Mouse (Mus musculus): ENCODE results near the gene Mtx2. TPM values are rescaled to one million over a fixed set of nuclear protein-coding genes. Genes with fewer than 3 reads are reported as not detected.

The Mtx2 gene
- polyA plus RNA-seq (2015; fragmentation: Nextera tagmentation; extraction: Ambion mirVana), result 155 and 158 TPM in 2 replicates

DNA sequence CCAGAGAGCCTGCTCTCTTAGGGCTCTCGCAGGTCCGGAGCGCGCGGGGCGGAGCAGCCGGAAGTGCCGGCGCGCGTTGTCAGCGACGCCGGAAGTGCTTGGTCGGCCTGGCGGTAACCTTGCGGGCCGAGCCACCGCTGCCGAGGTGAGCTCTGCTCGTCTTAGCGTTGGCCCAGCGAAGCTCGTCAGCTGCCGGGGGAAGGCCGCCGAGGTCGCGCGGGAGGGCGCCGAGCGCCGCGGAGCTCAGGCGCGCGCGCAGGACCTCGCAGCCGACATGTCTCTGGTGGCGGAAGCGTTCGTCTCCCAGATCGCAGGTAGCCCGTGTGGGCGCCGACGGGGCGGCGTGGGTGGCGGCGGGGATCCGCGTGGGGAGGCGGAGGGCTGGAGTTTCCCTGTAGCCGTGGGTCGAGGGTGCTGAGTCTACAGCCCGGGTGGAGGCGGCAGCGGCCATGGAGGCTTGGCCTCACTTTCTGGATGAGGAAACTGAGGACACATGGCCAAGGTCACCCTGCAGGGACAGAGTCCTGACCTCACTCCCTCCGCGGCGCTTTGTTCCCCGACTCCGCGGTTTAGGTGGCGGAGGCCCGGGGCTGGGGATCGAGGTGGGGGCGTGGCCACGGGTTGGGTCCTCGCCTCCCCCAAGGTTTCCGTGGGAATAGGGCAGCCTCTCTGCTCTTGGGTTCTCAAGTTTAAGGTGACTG lies at the start of gene Mtx2:
Gene Mtx2 (plus strand): TSS at position 74 of the 701 bp plus-strand sequence.
- 0% methylated on average over 64 of the region's 74 CpGs for WGBS
- Histone ChIP-seq H3K27ac (ENCODE audit: low read length) (peak within 1 kb of the TSS; percentile 84), H3K27me3 (ENCODE audit: control insufficient read depth, insufficient read depth, low read depth, low read length) (no peaks in the 10 kb centered on the region), H3K4me3 (ENCODE audit: low read depth, low read length) (peak within 1 kb of the TSS; percentile 96), H3K9me3 (replicated peaks; ENCODE audit: control insufficient read depth, low read length, poor library complexity, severe bottlenecking) (no peaks in the 10 kb centered on the region), H3K4me1 (ENCODE audit: control insufficient read depth, insufficient read depth, low read length) (peaks cover 4% of the 10 kb centered on the region; the same call in 1 of the 2 replicates), H3K36me3 (ENCODE audit: control insufficient read depth, insufficient read depth, low read length) (no peaks in the 10 kb centered on the region), H3K4me2 (ENCODE audit: low read length) (peak within 1 kb of the TSS; percentile 78), H3K9ac (ENCODE audit: low read depth, low read length) (peak within 1 kb of the TSS; percentile 87)
- ATAC-seq, result peak; percentile 97

DNA sequence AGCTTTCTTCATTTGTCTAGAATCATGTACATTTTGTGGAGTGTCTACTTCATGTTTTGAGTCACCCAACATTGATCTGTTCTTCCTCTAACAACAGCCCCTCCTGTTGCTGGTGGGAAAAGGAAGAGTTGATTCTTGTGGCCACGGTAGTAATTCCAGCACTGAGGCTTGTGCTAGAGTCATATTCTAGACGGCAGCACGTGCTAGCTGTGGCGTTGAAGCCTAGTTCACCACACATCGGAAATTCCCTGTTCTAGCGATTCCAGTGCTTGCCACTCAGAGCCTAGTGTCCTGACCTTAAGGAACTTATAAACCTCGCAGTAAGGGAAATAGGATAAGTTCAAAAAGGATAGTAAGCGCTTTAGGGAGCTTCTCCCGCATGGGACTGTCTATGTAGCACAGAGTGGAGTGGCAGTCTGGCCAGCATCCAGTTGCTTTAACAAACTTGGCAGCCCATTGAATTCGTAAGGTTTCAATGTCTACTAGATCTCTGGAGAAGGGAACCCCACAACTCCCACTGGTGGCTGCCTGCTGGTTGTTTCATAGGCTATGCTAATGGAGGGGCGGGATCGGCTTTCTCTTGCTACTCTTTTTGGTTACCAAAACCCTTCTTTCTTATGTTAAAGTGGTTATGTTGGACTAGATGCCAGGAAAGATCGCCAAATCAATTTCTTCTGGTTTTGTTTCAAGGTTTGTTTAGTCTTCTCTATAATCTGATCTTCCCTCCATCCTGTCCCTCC lies 47.9 kb upstream of the Mtx2 start:
- no peaks in the 10 kb centered on the region for H3K27me3 ChIP-seq (ENCODE audit: control insufficient read depth, insufficient read depth, low read depth, low read length)
- H3K4me1 ChIP-seq (ENCODE audit: control insufficient read depth, insufficient read depth, low read length), result no peaks in the 10 kb centered on the region
- H3K27ac ChIP-seq (ENCODE audit: low read length), result no peak overlapping the region
- H3K36me3 ChIP-seq (ENCODE audit: control insufficient read depth, insufficient read depth, low read length), result no peaks in the 10 kb centered on the region
- no peak overlapping the region for H3K9ac ChIP-seq (ENCODE audit: low read depth, low read length)
- no peak for ATAC-seq
- no peaks in the 10 kb centered on the region for H3K9me3 ChIP-seq (replicated peaks; ENCODE audit: control insufficient read depth, low read length, poor library complexity, severe bottlenecking)
- 74% methylated on average over 13 of the region's 13 CpGs for WGBS
- no peak overlapping the region for H3K4me2 ChIP-seq (ENCODE audit: low read length)
- H3K4me3 ChIP-seq (ENCODE audit: low read depth, low read length), result no peak overlapping the region

DNA sequence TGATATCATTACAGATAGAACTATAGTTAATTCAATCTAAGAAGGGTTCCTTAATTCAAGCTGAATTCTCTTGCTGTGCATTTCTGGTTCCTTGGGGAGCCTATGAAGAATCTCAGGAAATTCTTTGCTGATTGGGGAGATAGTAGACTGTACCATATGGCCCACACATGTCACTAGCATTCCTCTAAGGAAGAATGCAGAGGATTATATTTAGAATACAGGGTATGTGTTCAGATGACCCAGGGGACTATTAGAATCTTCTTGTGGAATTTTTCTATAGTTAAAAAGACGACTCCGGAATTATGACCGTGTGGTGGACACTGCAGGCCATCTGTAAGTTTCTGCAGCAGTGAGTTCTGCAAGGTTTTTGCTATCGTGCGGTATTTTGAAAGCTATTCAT lies 44.2 kb upstream of the Mtx2 start:
- H3K9ac ChIP-seq (ENCODE audit: low read depth, low read length), result no peak overlapping the region
- no peak overlapping the region for H3K27ac ChIP-seq (ENCODE audit: low read length)
- no peaks in the 10 kb centered on the region for H3K36me3 ChIP-seq (ENCODE audit: control insufficient read depth, insufficient read depth, low read length)
- WGBS, result 93% methylated on average over 5 of the region's 5 CpGs
- no peak overlapping the region for H3K4me3 ChIP-seq (ENCODE audit: low read depth, low read length)
- H3K4me2 ChIP-seq (ENCODE audit: low read length), result no peak overlapping the region
- ATAC-seq, result no peak
- no peaks in the 10 kb centered on the region for H3K4me1 ChIP-seq (ENCODE audit: control insufficient read depth, insufficient read depth, low read length)
- H3K27me3 ChIP-seq (ENCODE audit: control insufficient read depth, insufficient read depth, low read depth, low read length), result no peaks in the 10 kb centered on the region
- H3K9me3 ChIP-seq (replicated peaks; ENCODE audit: control insufficient read depth, low read length, poor library complexity, severe bottlenecking), result no peaks in the 10 kb centered on the region

DNA sequence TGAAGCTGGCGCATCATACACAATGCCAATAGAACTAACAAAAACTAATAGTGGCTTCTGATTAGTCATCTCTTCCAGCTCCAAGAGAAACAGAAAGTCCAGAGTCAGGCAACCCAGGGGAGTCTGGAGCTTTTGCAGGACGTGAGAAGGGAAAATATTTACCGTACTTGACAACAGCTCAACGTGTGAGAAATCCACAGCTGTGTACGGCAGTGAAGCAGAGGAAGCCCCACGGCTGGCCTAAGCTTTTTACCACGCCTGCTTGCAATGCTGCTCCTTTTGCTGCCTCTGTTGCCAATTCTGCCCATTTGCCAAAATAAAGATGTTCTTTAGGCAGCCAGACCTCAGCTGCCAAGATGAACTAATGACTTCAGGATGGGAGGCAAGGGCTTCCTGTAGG lies 30.1 kb upstream of the Mtx2 start:
- no peaks in the 10 kb centered on the region for H3K9me3 ChIP-seq (replicated peaks; ENCODE audit: control insufficient read depth, low read length, poor library complexity, severe bottlenecking)
- no peaks in the 10 kb centered on the region for H3K27me3 ChIP-seq (ENCODE audit: control insufficient read depth, insufficient read depth, low read depth, low read length)
- no peak overlapping the region for H3K27ac ChIP-seq (ENCODE audit: low read length)
- no peak overlapping the region for H3K4me3 ChIP-seq (ENCODE audit: low read depth, low read length)
- 67% methylated on average over 7 of the region's 7 CpGs for WGBS
- H3K36me3 ChIP-seq (ENCODE audit: control insufficient read depth, insufficient read depth, low read length), result no peaks in the 10 kb centered on the region
- no peak overlapping the region for H3K4me2 ChIP-seq (ENCODE audit: low read length)
- H3K4me1 ChIP-seq (ENCODE audit: control insufficient read depth, insufficient read depth, low read length), result no peaks in the 10 kb centered on the region
- no peak overlapping the region for H3K9ac ChIP-seq (ENCODE audit: low read depth, low read length)
- no peak for ATAC-seq

DNA sequence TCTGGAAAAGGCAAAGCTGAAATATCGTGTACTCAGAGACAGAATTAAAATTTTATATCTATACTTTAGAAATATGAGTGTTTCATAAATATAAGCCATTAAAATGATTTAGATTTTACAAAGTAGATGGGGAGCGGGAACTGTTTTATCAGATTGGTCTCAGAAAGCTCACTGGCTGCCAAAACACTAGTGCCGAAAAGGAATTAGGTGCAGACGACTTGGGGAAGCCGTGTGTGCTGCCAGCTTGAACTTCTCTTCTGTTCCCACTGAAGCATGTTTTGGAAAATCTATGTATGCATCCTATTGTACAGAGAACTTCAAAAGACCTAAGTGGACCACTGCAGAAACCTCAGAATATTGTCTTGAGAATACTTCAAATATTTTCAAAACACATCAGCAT lies 17.2 kb upstream of the Mtx2 start:
- no peaks in the 10 kb centered on the region for H3K4me1 ChIP-seq (ENCODE audit: control insufficient read depth, insufficient read depth, low read length)
- ATAC-seq, result no peak
- no peaks in the 10 kb centered on the region for H3K36me3 ChIP-seq (ENCODE audit: control insufficient read depth, insufficient read depth, low read length)
- no peaks in the 10 kb centered on the region for H3K9me3 ChIP-seq (replicated peaks; ENCODE audit: control insufficient read depth, low read length, poor library complexity, severe bottlenecking)
- no peak overlapping the region for H3K4me3 ChIP-seq (ENCODE audit: low read depth, low read length)
- H3K27ac ChIP-seq (ENCODE audit: low read length), result no peak overlapping the region
- H3K4me2 ChIP-seq (ENCODE audit: low read length), result no peak overlapping the region
- WGBS, result 84% methylated on average over 5 of the region's 5 CpGs
- H3K27me3 ChIP-seq (ENCODE audit: control insufficient read depth, insufficient read depth, low read depth, low read length), result no peaks in the 10 kb centered on the region
- H3K9ac ChIP-seq (ENCODE audit: low read depth, low read length), result no peak overlapping the region

DNA sequence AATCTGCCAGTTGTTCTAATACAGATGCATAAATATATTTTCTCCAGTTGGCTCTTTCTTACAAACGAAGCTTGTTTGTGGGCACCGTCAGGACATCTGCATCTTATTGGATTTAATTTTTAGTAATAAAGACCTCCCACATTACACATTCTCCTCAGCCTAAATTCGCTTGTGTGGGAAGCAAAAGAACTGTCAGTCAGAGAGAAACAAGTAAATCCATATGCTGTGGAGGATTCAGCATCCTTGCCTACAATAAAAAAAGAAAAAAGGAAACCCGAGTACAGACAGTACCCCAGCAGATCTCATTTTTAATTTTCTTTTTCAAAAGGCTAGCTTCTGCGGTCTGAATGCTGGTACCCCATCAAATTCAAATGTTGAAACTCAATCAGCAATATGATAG lies 2.9 kb upstream of the Mtx2 start:
- H3K9me3 ChIP-seq (replicated peaks; ENCODE audit: control insufficient read depth, low read length, poor library complexity, severe bottlenecking), result no peaks in the 10 kb centered on the region
- H3K27ac ChIP-seq (ENCODE audit: low read length), result no peak overlapping the region
- no peaks in the 10 kb centered on the region for H3K36me3 ChIP-seq (ENCODE audit: control insufficient read depth, insufficient read depth, low read length)
- 81% methylated on average over 5 of the region's 5 CpGs for WGBS
- no peak overlapping the region for H3K4me2 ChIP-seq (ENCODE audit: low read length)
- no peak overlapping the region for H3K4me3 ChIP-seq (ENCODE audit: low read depth, low read length)
- H3K9ac ChIP-seq (ENCODE audit: low read depth, low read length), result no peak overlapping the region
- peaks cover 4% of the 10 kb centered on the region; the same call in 1 of the 2 replicates for H3K4me1 ChIP-seq (ENCODE audit: control insufficient read depth, insufficient read depth, low read length)
- H3K27me3 ChIP-seq (ENCODE audit: control insufficient read depth, insufficient read depth, low read depth, low read length), result no peaks in the 10 kb centered on the region
- ATAC-seq, result no peak

DNA sequence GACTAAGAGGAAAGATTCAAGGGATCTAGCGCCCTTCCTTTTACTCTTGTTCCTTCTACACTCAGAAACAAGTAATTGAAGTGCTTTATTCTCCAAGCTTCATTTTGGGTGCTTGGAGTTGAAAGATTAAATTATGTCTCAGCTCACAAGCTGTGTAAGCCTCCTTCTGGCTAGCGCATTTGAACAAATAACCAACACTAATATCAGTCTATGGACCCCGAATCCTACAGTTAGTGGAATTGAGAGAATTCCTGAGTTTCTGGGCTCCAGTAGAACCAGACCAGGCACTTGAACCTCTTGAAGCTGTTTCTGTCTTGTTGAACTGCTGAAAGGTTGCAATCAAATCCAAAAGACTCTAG lies 253 bp upstream of the Mtx2 start:
- no peaks in the 10 kb centered on the region for H3K9me3 ChIP-seq (replicated peaks; ENCODE audit: control insufficient read depth, low read length, poor library complexity, severe bottlenecking)
- H3K4me3 ChIP-seq (ENCODE audit: low read depth, low read length), result peak overlapping the region; percentile 96
- H3K27me3 ChIP-seq (ENCODE audit: control insufficient read depth, insufficient read depth, low read depth, low read length), result no peaks in the 10 kb centered on the region
- no peaks in the 10 kb centered on the region for H3K36me3 ChIP-seq (ENCODE audit: control insufficient read depth, insufficient read depth, low read length)
- peak overlapping the region; percentile 78 for H3K4me2 ChIP-seq (ENCODE audit: low read length)
- H3K4me1 ChIP-seq (ENCODE audit: control insufficient read depth, insufficient read depth, low read length), result peaks cover 4% of the 10 kb centered on the region; the same call in 1 of the 2 replicates
- H3K27ac ChIP-seq (ENCODE audit: low read length), result peak overlapping the region; percentile 84
- H3K9ac ChIP-seq (ENCODE audit: low read depth, low read length), result peak overlapping the region; percentile 87
- WGBS, result 71% methylated on average over 3 of the region's 3 CpGs
- peak; percentile 61; the same call in 1 of the 2 replicates for ATAC-seq

DNA sequence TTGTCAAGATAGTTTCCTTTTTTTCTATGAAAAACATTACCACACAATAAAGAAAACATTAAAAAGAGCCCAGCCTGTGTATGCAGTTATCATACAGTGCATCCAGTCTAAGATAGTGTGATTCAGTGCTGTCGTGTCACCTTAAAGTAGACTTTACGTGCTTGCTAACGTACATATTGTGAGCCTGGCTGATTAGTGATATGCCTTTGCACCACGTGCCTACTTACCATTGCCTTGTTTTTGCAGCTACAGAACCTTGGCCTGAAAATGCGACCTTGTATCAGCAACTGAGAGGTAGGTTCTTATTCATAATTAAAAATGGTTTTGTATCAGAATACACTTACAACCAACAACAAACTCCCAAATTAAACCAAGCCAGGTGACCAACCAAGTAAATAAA lies 21.4 kb downstream of the Mtx2 start:
- Histone ChIP-seq H3K36me3 (ENCODE audit: control insufficient read depth, insufficient read depth, low read length) (no peaks in the 10 kb centered on the region), H3K4me1 (ENCODE audit: control insufficient read depth, insufficient read depth, low read length) (no peaks in the 10 kb centered on the region), H3K4me3 (ENCODE audit: low read depth, low read length) (no peak overlapping the region), H3K4me2 (ENCODE audit: low read length) (no peak overlapping the region), H3K9ac (ENCODE audit: low read depth, low read length) (no peak overlapping the region), H3K27me3 (ENCODE audit: control insufficient read depth, insufficient read depth, low read depth, low read length) (no peaks in the 10 kb centered on the region), H3K9me3 (replicated peaks; ENCODE audit: control insufficient read depth, low read length, poor library complexity, severe bottlenecking) (no peaks in the 10 kb centered on the region), H3K27ac (ENCODE audit: low read length) (no peak overlapping the region)
- ATAC-seq, result no peak
- 85% methylated on average over 5 of the region's 5 CpGs for WGBS

DNA sequence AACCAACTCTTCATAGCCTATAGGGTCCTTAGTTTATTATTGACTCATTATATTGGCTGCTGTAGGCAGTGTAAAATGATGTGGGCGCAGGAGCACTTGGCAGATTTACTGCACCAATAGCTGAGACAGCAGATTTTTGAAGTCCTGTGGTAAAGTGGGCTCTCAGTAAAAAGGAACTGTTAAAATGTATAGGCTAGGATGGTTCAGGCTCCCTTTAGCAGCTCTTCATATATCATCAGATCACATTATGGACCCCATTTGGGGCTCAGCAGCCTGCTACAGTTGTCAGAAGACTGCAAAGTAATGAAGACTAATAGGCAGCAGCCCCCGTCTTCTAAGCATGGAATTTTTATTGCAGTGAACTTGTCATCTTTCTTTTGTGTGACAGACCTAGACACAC lies 21.9 kb downstream of the Mtx2 start:
- 71% methylated on average over 2 of the region's 2 CpGs for WGBS
- no peaks in the 10 kb centered on the region for H3K9me3 ChIP-seq (replicated peaks; ENCODE audit: control insufficient read depth, low read length, poor library complexity, severe bottlenecking)
- ATAC-seq, result no peak
- no peak overlapping the region for H3K4me2 ChIP-seq (ENCODE audit: low read length)
- H3K27ac ChIP-seq (ENCODE audit: low read length), result no peak overlapping the region
- H3K9ac ChIP-seq (ENCODE audit: low read depth, low read length), result no peak overlapping the region
- H3K27me3 ChIP-seq (ENCODE audit: control insufficient read depth, insufficient read depth, low read depth, low read length), result no peaks in the 10 kb centered on the region
- H3K4me1 ChIP-seq (ENCODE audit: control insufficient read depth, insufficient read depth, low read length), result no peaks in the 10 kb centered on the region
- no peak overlapping the region for H3K4me3 ChIP-seq (ENCODE audit: low read depth, low read length)
- no peaks in the 10 kb centered on the region for H3K36me3 ChIP-seq (ENCODE audit: control insufficient read depth, insufficient read depth, low read length)

Measured in midbrain, embryonic 16.5 days (tissue).